Mouse (Mus musculus) left cerebral cortex, postnatal 14 days (tissue): ENCODE measurements around the gene Atp2b2. TPM values are rescaled to one million over a fixed set of nuclear protein-coding genes. Genes with fewer than 3 reads are reported as not detected.
A peak's percentile ranks its signal among the peaks of the same experiment; 100 is the strongest.

Experiments
- DNase-seq, 2 experiments: peaks; one replicate each; pipeline ENCODE4 v3.0.0; 2021 to 2022; ENCODE audit warnings: low spot score in 2 of 2, mixed read lengths in 1 of 2
- intact Hi-C: fragments of 180-260 bp; cut with DNase I; formaldehyde crosslinking; loops from one replicate; pipeline ENCODE4 v1.15.1; 2025
- long read RNA-seq, 2 experiments: library from polyadenylated mRNA; stranded (forward); transcript quantifications; one replicate each; pipeline ENCODE4 v2.0.0; 2021
- total RNA-seq, 2 experiments: library from RNA; stranded (reverse); gene quantifications; 2 replicates each; pipeline ENCODE4 v1.2.3; 2021

The Atp2b2 gene
- 100 to 1,000 TPM; 603 to 682 TPM for total RNA-seq
- long read RNA-seq, experiment 1, full-length matches to known transcripts = 144 of 322 reads
- long read RNA-seq, experiment 1, partial matches to known transcripts = 64 of 322 reads
- long read RNA-seq, experiment 1, other reads (novel, unspliced or antisense) = 114 of 322 reads
- long read RNA-seq, experiment 2, full-length matches to known transcripts = 112 of 246 reads
- long read RNA-seq, experiment 2, partial matches to known transcripts = 45 of 246 reads
- long read RNA-seq, experiment 2, other reads (novel, unspliced or antisense) = 89 of 246 reads

- no peak for DNase-seq
- intact Hi-C loops = no loop called here
Measured at GRCm38 (mm10) chr6:114042332-114042731, at the start of gene Atp2b2. Atp2b2 (minus strand) TSS chr6:114042613.

DNA sequence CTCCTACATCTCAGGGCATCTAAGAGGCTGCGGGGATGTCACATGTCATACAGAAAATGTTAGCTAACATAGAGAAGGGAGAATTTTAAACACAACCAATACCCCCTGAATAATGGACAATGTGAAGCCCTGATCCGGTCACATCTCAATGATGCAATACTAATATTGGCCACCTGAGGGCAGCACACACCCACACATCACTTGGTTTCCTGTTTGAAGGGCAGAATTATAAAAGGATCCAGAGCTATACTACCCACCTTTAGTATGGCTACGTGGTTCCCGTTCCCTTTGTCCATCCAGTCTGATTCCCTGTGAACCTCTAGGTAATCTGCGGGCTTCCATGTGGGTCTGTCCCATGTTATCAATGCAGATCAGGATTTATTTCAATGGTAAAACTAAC lies 47.2 kb upstream of the Atp2b2 start:
- peak; percentile 73 to 86 for DNase-seq

GRCm38 (mm10) chr6:114087106-114087505 lies 44.7 kb upstream of the Atp2b2 start:
- intact Hi-C loops = loop anchor here (10.0 kb wide), 1 partner anchor 378 kb away; no protein-coding TSS in a partner anchor
- no peak for DNase-seq

More for the DNA sequence above, 47.2 kb upstream of the Atp2b2 start:
- intact Hi-C loops = loop anchor here (1.0 to 10.0 kb wide), 3 partner anchors 163 to 375 kb away; no protein-coding TSS in a partner anchor

GRCm38 (mm10) chr6:114078556-114078955 lies 36.1 kb upstream of the Atp2b2 start:
- intact Hi-C loops = loop anchor here (5.0 to 10.0 kb wide), 2 partner anchors 244 to 441 kb away; partner anchors contain the start of gene Irak2
- DNase-seq = no peak

DNA sequence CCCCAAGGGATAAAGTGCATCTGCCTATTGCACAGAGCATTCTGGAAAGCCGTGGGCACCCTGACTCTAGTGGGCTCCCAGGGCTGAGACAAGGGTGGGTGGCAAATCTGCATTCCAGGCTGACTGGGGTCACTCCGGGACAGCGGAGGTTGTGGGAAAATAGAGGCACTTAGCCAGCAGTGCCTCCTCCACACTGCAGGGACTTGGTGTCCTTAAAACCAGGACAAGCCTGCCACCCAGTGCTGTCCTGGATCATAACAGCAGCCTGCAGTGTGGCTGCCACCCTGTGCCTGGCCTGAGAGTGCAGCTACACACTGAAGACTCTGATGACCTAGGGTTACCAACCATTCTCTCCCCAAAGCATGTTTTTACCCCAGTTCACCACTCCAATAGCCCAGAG lies 34.1 kb upstream of the Atp2b2 start:
- intact Hi-C loops = loop anchor here (5.0 to 10.0 kb wide), 2 partner anchors 242 to 439 kb away; partner anchors contain the start of gene Irak2
- peak; percentile 85 to 95 for DNase-seq

- intact Hi-C loops = loop anchor here (5.0 to 10.0 kb wide), 2 partner anchors 241 to 439 kb away; partner anchors contain the start of gene Irak2
Measured at GRCm38 (mm10) chr6:114076061-114076460, 33.6 kb upstream of the Atp2b2 start.

GRCm38 (mm10) chr6:114074929-114075328 lies 32.5 kb upstream of the Atp2b2 start:
- no peak for DNase-seq

More at GRCm38 (mm10) chr6:114076061-114076460, 33.6 kb upstream of the Atp2b2 start:
- DNase-seq = no peak

GRCm38 (mm10) chr6:114074256-114074655 lies 31.8 kb upstream of the Atp2b2 start:
- intact Hi-C loops = loop anchor here (10.0 kb wide), 1 partner anchor 239 kb away; no protein-coding TSS in a partner anchor
- no peak for DNase-seq

More at GRCm38 (mm10) chr6:114074929-114075328, 32.5 kb upstream of the Atp2b2 start:
- intact Hi-C loops = loop anchor here (5.0 to 10.0 kb wide), 2 partner anchors 240 to 438 kb away; partner anchors contain the start of gene Irak2

DNA sequence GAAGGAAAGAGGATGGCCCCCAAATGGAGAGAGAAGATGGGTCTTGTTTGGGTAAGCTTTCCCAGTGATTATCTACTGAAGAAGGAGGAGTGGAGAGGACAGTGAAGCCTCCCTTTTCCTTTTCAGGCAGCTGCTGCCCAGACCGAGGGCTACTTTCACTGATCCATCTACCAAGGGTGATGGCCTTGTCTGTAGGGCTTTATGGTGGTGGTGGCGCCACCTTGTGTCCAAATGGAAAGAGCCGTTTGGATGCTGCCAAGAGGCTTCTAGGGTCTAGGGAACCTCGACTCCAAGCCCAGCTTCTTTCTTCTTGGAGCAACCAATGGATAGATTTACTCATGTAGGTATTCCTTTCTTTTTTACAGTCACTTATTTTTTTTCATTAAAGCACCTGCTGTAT lies 29.2 kb upstream of the Atp2b2 start:
- intact Hi-C loops = loop anchor here (2.0 to 10.0 kb wide), 2 partner anchors 237 to 311 kb away; no protein-coding TSS in a partner anchor
- peak; percentile 66 to 78 for DNase-seq

DNA sequence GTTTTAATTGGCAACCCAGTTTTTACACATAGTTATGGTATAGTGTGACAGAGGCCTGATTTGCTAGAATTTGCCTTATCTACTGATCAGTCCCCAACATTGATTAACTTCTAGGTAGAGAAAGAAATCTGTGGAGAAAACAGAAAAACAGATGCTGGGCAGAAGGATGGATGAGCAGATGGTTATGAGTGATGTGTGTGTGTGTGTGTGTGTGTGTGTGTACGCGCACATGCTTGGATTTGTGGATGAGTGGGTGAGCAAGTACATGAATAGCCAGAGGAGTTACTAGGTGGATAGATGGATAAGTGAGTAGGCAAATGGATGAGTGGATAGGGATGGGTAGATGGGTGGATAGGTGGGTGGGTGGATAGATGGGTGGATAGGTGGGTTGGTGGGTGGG lies 20.7 kb upstream of the Atp2b2 start:
- intact Hi-C loops = no loop called here
- DNase-seq = no peak

DNA sequence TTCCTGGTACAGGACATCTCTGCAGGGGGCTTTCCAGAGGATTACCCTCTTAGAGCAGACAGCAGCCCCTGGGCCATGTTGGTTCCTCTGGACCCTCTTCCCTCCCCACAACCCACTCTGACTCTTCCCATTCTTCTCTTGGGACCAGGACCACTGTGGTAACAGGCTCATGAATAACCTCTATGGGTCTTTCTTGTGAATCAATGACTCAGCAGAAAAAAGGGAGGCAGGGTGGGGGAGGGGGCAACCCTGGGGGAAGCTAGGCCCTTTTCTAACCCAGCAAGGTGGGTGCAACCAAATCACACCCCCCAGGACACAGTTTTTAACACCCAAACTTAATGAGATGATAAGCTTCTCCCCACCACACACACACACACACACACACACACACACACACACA lies 20.3 kb upstream of the Atp2b2 start:
- intact Hi-C loops = no loop called here
- DNase-seq = no peak

GRCm38 (mm10) chr6:114059206-114059605 lies 16.8 kb upstream of the Atp2b2 start:
- intact Hi-C loops = no loop called here
- DNase-seq = no peak

- intact Hi-C loops = no loop called here
- DNase-seq = no peak
Measured at GRCm38 (mm10) chr6:114058030-114058808, 15.8 kb upstream of the Atp2b2 start.

DNA sequence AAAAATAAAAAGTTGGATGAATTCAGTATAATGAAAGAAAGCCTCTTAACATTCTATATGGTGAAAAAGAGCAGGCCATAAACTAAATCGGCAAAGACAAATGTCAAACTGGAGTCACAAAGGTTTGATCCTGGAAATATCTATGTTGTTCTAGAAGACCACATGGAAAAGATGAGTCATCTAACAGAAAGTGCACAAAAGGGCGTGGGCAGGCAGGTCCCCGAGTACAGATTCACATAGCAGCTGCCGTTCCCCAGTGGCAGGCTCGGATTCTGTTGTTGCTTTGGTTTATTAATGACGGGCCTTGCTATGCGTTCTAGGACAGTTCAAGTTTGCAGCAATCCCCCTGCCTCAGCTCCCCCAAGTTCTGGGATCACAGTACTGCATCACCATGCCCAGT lies 12.9 kb upstream of the Atp2b2 start:
- intact Hi-C loops = no loop called here
- no peak for DNase-seq

GRCm38 (mm10) chr6:114044962-114045361 lies 2.5 kb upstream of the Atp2b2 start:
- intact Hi-C loops = no loop called here
- peak; percentile 63 to 65 for DNase-seq

DNA sequence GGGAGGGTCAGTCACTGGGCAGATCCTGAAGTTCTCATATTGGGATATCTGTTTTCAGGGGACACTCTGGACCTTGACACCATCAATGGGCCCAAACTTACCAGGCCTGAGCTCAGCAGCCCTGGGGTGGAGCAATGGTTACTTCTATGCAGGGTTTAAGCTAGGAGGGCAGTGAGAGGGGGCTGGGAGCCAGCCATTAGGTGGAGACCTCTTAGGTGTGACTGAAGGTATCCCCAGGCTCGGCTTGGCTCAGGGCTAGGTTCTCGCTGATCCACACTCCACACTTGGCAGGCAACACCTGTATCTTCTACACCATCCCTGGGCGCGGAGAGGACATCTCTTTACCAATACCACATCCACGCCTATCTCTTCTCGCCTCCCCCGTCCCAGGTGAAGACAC lies 423 bp upstream of the Atp2b2 start:
- DNase-seq = no peak
- intact Hi-C loops = no loop called here

DNA sequence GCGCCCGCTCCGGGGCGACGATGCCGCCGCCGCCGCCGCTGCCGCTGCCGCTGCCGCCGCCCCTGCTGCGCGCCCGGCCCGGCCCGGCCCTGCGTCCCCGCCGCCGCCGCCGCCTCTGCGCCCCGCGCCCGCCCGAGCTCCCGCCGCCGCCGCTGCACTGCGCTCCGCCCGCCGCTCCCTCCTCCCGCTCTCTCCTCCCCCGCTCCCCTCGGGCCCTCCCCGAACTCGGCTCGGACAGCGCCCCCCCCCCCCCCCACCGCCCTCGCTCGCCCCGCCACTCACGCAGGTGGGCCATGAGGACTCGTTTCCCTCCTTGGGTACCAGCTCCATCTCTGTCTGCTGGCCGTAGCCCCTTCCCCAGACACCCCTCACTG lies 515 bp downstream of the Atp2b2 start:
- no peak for DNase-seq
- intact Hi-C loops = no loop called here

DNA sequence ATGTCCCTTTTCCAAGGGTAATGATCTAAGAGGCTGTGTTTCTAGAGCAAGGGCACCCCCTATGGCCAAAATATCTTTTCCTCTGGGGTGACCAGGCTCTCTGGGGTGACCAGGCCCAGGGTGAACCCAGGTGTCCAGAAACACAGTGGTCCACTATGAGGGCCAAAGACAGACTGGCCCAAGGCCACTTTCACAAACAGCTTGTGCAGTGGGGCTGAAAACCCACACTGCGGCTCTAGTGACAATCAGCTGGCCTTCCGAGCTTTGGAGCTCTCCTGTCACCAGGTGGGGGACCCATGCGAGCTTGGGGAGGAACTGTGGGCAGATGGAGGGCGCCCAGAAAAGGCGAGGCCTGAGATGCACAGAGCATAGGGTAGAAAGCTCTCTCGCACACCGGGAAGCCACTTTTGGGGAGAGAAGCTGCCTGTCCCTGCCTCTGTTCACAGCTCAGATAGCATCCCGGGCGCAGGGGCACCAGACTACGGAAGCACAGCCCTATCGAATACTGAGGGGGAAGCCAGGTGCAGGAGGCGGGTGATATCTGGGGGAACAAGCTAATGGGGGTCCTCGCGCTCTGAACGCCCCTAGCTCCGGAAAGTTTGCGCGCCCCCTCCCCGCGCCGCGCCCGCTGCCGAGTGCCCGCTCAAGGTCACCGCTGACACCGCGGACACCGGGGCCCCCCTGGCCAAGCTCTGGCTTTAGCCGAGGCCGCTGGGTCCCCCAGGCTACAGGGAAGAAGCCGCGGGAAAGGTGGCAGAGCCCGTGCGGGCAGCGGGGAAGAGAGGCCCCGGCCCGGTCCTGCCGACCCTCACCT lies 1.1 kb downstream of the Atp2b2 start:
- intact Hi-C loops = no loop called here
- no peak for DNase-seq

DNA sequence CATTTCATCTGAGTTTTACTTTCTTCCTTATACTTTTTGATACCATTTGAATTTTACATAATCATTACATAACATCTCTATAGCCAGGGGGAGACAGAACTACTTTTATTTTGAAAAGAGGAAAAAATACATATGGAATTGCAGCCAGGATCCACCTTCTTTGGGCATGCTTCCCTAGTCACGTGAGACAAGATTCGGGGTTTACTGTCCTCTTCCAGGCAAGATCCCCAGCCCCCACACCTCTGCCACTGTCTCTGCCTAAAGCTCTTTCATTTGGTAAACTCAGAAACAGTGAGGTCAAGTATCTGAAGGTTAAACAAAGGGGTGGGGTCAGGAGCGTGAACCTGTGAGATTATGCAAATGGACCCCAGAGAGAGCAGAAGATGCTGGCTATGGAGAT lies 6.7 kb downstream of the Atp2b2 start:
- peak; percentile 56 to 65 for DNase-seq
- intact Hi-C loops = no loop called here
